Mouse (Mus musculus): ENCODE measurements around the gene 1190005I06Rik. TPM values are rescaled to one million over a fixed set of nuclear protein-coding genes. Genes with fewer than 3 reads are reported as not detected.

Gene 1190005I06Rik
- total RNA-seq, 2 experiments from 2014 or later = 9.5 to 10.6 TPM

DNA sequence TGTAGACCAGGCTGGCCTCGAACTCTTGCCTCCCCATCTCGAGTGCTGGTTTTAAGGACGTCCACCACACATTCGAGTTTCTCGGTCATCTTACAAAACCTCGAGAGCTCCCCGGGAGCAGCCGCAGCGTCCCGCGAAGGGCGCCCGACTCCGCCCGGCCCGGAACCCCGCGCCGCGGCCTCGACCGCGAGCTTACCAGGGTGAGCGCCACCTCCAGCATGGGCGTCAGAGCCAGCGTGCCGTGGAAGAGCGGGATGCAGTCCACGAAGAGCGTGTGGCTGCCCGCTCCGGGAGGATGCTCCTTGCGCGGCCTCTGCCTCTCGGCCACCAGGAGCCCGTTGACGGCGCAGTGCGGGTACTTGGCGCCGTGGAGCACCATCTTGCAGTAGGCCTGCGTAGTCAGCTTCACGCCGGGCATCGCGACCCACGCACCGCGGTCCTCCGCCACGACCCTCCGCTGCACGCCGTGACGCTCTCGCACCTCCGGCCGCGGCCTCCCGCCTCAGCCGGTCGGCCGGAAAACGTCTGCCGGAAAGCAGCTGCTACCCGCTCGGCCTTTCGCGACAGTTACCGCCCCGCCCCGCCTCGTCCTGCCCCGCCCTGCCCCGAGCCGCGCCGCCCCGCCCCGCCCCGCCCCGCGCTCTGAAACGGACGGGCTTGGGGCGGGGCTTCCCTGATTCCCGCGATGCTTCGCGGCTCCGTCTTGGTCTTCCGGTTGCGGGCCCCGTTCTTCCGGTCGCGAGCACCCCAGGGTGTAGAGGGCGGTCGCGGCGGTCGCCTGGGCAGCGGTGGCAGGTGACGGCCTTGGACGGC is 20.3 kb upstream of the 1190005I06Rik start, which contains the start of the genes Gm27021 and Cox4i1:
TSS of gene Gm27021 (minus strand) at position 519 of the 813 bp plus-strand sequence.
TSS of gene Cox4i1 (plus strand) at position 662 of the 813 bp plus-strand sequence.
- peak; percentile 83 to 91 for DNase-seq (ENCODE audit: low spot score in 2 of 2)

DNA sequence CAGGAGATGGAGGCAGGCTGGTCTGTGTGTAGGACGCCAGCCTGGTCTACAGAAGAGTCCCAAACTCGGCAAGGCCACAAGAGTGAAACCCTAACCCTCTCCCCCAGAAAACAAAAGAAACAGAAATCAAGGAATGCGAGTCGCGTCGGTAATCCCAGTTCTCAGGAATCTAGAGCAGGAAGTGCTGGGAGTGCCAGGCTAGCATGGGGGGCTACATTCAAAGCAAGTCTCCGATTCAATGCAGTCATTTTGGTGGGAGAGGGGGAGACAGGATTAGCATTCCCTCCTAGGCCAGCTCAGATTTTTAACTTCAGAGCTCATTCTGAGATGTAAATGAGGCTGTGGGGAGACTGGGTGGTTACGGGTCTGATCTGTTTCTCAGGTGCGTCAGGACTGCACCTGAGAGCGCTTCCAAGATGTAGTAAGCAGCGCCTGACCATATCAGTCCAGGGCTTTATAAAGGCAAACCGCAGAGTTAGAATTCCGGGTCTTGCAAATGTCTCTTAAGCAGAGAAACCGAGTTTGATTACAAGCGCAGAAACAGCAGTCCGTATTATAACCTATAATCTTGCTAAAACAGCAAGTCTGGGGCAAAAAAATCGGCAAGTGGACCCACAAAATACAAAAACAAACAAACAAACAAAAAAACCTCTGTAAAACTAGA is 19.5 kb upstream of the 1190005I06Rik start:
- DNase-seq (ENCODE audit: low spot score in 2 of 2) = no peak

- DNase-seq (ENCODE audit: low spot score in 2 of 2) = no peak
Measured at GRCm38 (mm10) chr8:120665726-120666455, 18.5 kb upstream of the 1190005I06Rik start.

DNA sequence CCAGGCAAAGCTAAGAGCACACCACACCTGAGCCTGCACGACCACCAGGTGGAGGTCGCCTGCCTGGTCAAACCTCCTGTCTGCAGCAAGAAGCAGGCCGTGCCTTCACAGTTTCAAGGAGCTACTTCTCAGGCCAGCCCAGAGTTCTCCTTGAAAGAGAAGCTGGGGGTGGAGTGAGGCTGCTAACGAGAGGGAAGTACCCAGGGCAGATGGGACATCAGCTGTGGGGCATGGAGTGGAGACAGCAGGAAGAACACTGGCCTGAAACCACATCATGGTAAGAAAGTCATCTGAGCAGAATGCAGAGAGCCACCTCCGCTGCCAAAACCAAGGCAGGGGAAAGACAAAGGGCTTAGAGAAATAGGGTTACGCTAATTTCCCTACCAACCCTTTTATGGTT is 17.1 kb upstream of the 1190005I06Rik start:
- DNase-seq (ENCODE audit: low spot score in 2 of 2) = no peak

DNA sequence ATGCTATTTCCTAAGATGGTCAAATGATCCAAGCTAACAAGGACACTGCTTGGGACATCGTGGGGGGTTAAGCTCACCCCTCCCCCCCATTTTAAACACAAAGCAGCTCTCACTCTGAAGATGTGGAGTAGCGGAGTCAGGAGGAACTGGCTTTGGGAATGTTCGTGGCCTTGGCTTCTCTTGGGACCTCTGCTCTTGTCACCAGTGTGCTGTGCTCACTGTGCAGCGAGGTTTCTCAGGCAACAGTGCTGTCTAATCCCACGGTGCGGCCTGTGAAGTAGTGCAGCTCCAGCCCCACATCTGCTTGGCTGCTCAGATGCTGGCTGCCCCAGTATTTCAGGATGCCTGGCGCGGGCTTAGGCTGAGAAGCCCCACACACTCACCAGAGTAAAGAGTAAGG is 10.0 kb upstream of the 1190005I06Rik start:
- no peak for DNase-seq (ENCODE audit: low spot score in 2 of 2)

DNA sequence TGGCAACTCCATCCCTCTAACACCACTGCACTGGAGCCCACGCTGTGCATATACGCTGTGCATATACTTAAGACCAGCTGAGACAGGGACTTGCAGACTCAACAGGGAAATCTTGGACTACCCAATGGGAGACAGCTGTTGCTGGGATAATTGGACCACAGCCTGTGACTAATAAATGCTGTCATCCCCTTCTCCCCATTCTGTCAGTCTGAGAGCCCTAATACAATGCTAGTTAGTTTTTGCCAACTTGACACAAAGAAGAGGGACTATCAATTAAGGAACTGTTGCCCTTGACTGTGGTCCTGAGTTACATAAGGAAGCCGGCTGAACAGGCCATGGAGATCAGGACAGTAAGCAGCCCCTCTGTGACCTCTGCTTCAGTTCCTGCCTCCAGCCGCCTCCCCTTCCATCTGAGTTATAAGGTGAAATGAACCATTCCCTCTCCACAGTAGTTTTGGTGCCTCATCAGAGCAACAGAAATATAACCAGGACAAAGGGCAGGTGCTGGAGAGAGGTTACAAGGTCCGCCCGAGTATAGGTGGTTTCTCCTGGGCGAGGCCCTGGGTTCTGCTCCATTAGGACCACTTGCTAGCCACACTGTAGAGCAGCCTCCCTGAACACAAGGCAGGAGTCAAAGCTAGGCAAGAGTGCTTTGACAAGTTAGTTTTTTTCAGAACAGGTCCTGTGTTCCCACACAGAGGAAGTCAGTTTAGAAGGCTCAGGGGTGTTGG is 9.1 kb upstream of the 1190005I06Rik start:
- no peak for DNase-seq (ENCODE audit: low spot score in 2 of 2)

DNA sequence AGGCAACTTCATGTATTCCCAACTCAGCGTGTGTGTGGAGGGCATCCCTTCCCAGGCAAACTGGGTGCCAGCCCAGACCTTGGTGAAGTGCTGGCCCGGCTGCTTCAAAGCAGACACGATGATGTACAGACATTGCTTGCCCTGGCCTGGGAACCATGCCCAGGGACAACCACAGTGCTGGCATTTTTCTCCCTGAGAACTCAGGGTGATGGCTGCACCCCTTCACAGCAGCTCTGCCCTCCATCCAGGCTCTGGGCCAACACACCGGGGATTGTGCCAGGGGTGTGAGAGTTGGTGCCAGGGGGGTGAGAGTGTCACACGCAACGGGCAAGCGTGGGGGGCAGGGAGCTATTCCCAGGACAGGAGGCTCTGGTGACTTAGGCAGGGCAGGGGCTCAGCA is 2.8 kb downstream of the 1190005I06Rik start:
- peak; percentile 77 to 90 for DNase-seq (ENCODE audit: low spot score in 2 of 2)

DNA sequence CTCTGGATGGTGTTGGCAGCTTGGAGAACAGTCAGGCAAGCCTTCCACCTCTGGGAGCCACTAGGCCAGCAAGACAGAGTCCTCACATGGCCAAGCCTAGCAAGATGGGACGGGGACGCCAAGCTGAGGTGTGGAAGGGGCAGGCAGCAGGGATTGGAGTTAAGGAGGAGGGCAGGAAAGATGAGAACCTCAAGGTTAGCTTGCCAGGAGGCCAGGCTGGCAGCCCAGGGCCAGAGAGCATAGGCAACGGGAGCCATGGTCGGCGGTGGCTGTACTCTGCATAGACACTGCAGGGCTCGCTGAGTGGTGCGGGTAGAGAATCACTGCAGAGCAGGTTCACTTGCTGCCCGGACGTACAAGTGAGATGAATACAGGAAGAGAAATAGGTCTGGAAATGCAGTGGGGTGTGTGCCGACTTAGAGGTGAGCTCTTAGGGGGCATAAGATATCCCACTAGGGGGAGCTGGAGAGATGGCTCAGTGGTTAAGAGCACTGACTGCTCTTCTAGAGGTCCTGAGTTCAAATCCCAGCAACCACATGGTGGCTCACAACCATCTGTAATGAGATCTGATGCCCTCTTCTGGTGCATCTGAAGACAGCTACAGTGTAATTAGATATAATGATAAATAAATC is 5.3 kb downstream of the 1190005I06Rik start:
- no peak for DNase-seq (ENCODE audit: low spot score in 2 of 2)

DNA sequence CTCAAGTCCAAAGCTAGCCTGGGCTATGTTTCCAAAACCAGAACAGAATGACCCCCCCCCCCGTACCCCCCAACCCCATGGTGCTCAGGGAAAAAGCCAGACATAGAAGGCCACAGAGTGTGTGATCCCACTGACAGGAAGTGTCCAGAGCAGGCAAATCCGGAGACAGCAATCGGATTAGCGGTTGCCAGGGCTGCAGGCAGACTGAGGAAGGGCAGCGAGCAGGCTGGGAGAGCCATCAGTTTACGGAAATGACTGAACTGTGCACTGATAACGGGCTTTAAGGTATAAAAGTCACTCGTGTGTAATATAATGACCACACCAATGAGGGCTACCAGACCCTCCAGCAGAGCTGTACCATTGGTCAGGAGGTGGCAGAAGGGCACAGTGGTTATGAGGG is 6.2 kb downstream of the 1190005I06Rik start:
- no peak for DNase-seq (ENCODE audit: low spot score in 2 of 2)

GRCm38 (mm10) chr8:120634329-120634839 is 13.0 kb downstream of the 1190005I06Rik start:
- no peak for DNase-seq (ENCODE audit: low spot score in 2 of 2)

GRCm38 (mm10) chr8:120633665-120634271 is 13.7 kb downstream of the 1190005I06Rik start:
- no peak for DNase-seq (ENCODE audit: low spot score in 2 of 2)

DNA sequence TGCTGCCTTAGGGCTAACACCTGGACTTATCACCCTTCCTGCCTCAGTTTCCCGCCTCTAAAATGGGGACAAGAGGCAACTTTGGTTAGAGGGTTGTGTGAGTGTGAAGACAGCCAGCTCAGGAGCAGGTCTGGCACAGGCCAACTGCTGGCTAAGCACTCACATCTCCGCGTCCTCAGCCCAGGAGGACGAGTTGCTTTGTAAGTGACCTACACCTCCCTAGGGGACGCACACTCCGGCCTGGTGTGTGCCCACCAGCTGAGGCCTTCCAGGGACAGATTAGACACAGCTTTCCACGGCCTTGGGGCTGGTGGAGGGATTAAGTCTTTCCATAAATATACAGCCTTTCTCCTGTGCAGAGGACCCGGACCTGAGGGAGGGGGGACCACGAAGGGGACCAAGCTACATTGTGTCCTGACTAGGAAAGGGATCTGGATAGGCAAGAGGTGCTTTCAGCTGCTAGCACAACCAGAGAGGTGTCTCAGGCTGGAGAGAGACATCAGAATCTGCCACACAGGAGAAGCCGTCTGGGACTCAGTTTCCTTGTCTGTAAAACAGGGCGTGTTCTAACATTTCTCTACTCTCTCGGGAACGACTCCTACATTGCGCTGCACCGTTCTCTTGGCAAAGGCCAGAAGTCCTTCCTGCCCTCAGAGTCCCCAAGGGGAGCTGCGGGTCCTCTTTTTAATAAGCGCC is 14.3 kb downstream of the 1190005I06Rik start:
- DNase-seq (ENCODE audit: low spot score in 2 of 2) = no peak

DNA sequence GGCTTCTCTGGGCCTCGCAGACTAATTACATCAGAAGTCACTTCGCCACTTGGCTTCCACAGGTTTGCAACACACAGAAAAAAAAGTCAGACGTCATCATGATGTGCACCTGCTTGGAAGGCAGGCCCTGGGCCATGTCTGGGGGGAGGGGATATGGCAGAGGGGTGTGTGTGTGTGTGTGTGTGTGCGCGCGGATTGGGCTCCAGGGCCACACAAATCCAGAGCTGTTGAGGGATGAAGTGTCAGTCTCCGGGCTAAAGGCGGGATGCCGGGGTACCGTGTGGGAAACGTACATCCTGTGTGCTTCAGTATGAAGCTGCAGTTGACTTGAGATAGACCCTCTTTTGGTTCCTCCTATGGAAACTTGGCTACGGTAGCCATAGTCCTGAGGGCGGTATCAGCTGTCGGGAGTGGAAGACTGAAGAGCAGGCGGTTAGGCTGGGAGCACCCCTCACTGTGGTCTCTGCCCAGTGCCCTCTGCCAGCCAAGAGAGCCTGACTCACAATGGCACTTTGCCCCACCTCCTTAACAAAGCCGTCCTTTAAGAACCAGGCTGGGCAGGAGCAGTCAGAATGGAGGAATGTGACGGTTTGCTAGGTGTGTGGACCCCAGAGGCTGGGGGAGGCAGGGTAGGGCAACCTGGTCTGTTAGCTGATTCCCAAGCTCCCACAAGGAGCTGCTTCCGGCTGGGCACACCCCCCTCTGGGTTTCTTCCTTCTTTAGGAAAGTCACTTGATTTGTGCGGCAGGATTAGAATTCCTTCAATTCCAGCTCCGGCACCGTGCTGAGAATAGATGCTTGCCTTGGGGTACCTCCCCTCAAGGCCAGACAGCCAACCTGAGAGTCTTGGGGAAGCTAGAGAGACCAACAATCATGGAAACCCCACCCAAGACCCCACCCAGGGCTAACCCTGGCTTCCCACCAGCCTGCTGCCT is 15.7 kb downstream of the 1190005I06Rik start:
- DNase-seq (ENCODE audit: low spot score in 2 of 2) = no peak

GRCm38 (mm10) chr8:120630848-120631247 is 16.6 kb downstream of the 1190005I06Rik start:
- no peak for DNase-seq (ENCODE audit: low spot score in 2 of 2)

- DNase-seq (ENCODE audit: low spot score in 2 of 2) = no peak
Measured at GRCm38 (mm10) chr8:120630031-120630430, 17.4 kb downstream of the 1190005I06Rik start.

DNA sequence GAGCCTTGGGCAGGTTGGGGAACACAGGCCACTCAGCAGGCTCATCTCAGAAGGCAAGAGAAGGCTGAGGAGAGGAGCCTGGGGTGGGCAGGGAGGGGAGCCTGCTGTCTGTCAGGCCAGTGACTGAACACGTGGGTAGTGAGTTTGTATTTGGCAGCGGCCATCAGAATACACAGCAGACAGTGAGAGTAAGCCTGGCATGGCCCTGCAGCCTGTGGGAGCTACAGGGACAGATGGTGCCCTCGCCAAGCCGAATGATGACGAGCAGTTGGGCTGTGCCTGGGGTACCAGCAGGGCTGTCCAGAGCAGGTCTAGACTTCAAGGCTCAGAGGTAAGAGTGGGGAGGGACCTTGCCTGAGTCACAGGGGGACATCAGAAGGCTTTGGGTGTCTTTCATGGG is 20.1 kb downstream of the 1190005I06Rik start:
- peak; percentile 41 to 74 for DNase-seq (ENCODE audit: low spot score in 2 of 2)

GRCm38 (mm10) chr8:120626461-120626860 is 21.0 kb downstream of the 1190005I06Rik start:
- DNase-seq (ENCODE audit: low spot score in 2 of 2) = no peak

GRCm38 (mm10) chr8:120623608-120624007 is 23.8 kb downstream of the 1190005I06Rik start:
- no peak for DNase-seq (ENCODE audit: low spot score in 2 of 2)
